Mouse (Mus musculus) ES-CJ7 (cell line): Measurements from ENCODE around the gene Vps52.
A peak's percentile ranks its signal among the peaks of the same experiment; 100 is the strongest.

Experiments
- DNase-seq: peaks from one replicate; pipeline ENCODE4 v3.0.0; 2011; ENCODE audit warnings: low read depth, low spot score

The Vps52 gene

GRCm38 (mm10) chr17:33955555-33956214 is at the start of gene Vps52, which contains the start of gene Rps18:
Vps52 (plus strand) TSS chr17:33955812.
Rps18 (minus strand) TSS chr17:33956001.
- peak; percentile 98 for DNase-seq

GRCm38 (mm10) chr17:33908331-33909076 is 47.1 kb upstream of the Vps52 start:
- DNase-seq, result peak; percentile 65

GRCm38 (mm10) chr17:33909077-33909868 is 46.3 kb upstream of the Vps52 start, which contains the start of gene Daxx:
Daxx (plus strand) TSS chr17:33909414.
- peak; percentile 98 for DNase-seq

GRCm38 (mm10) chr17:33909869-33910250 is 45.8 kb upstream of the Vps52 start:
- peak; percentile 28 for DNase-seq

GRCm38 (mm10) chr17:33910346-33911051 is 45.1 kb upstream of the Vps52 start:
- peak; percentile 60 for DNase-seq

GRCm38 (mm10) chr17:33911052-33911812 is 44.4 kb upstream of the Vps52 start:
- DNase-seq, result no peak

- peak; percentile 60 for DNase-seq
Measured at GRCm38 (mm10) chr17:33911813-33912414, 43.7 kb upstream of the Vps52 start.

GRCm38 (mm10) chr17:33913264-33913663 is 42.3 kb upstream of the Vps52 start:
- no peak for DNase-seq

GRCm38 (mm10) chr17:33913905-33914304 is 41.7 kb upstream of the Vps52 start:
- no peak for DNase-seq

GRCm38 (mm10) chr17:33914969-33915391 is 40.6 kb upstream of the Vps52 start:
- peak; percentile 82 for DNase-seq

- DNase-seq, result peak; percentile 99
Measured at GRCm38 (mm10) chr17:33915671-33916250, 39.9 kb upstream of the Vps52 start, which contains the start of the genes Tapbp and Zbtb22. Tapbp (plus strand) TSS chr17:33915899. Zbtb22 (plus strand) TSS chr17:33915904.

GRCm38 (mm10) chr17:33916294-33916693 is 39.3 kb upstream of the Vps52 start:
- DNase-seq, result peak; percentile 65

- no peak for DNase-seq
Measured at GRCm38 (mm10) chr17:33916847-33917655, 38.6 kb upstream of the Vps52 start.

- DNase-seq, result no peak
Measured at GRCm38 (mm10) chr17:33917656-33918292, 37.8 kb upstream of the Vps52 start.

- DNase-seq, result peak; percentile 65
Measured at GRCm38 (mm10) chr17:33918293-33919203, 37.1 kb upstream of the Vps52 start.

GRCm38 (mm10) chr17:33919351-33920281 is 36.0 kb upstream of the Vps52 start:
- DNase-seq, result peak; percentile 86
